Mouse (Mus musculus) gastrocnemius, adult 18-20 months (tissue): ENCODE data around the gene H2-Ob. TPM values are rescaled to one million over a fixed set of nuclear protein-coding genes. Genes with fewer than 3 reads are reported as not detected.

ENCODE experiments used
- DNase-seq: peaks from one replicate; pipeline ENCODE4 v3.0.0; 2021; ENCODE audit warnings: low spot score
- total RNA-seq, 2 experiments: library from RNA; stranded (reverse); gene quantifications; 2 replicates each; pipeline ENCODE4 v1.2.3; 2021

The H2-Ob gene
- total RNA-seq, 2 experiments from 2014 or later, result 0.14 to 0.33 TPM

- no peak for DNase-seq
Measured at GRCm38 (mm10) chr17:34240366-34240765, 1.7 kb downstream of the H2-Ob start.

GRCm38 (mm10) chr17:34240916-34241315 is 2.2 kb downstream of the H2-Ob start:
- no peak for DNase-seq

GRCm38 (mm10) chr17:34244656-34245055 is 6.0 kb downstream of the H2-Ob start:
- no peak for DNase-seq

- no peak for DNase-seq
Measured at GRCm38 (mm10) chr17:34247047-34247446, 8.3 kb downstream of the H2-Ob start.

GRCm38 (mm10) chr17:34248764-34249163 is 10.1 kb downstream of the H2-Ob start:
- no peak for DNase-seq

GRCm38 (mm10) chr17:34249361-34249760 is 10.7 kb downstream of the H2-Ob start:
- no peak for DNase-seq

- DNase-seq, result peak; percentile 40
Measured at GRCm38 (mm10) chr17:34249878-34250277, 11.2 kb downstream of the H2-Ob start.

- DNase-seq, result no peak
Measured at GRCm38 (mm10) chr17:34251666-34252065, 13.0 kb downstream of the H2-Ob start.

GRCm38 (mm10) chr17:34256501-34256900 is 17.8 kb downstream of the H2-Ob start:
- no peak for DNase-seq

- peak; percentile 71 for DNase-seq
Measured at GRCm38 (mm10) chr17:34257594-34258375, 19.1 kb downstream of the H2-Ob start, which contains the start of gene H2-Ab1. TSS of gene H2-Ab1 (plus strand) at chr17:34257689.

- no peak for DNase-seq
Measured at GRCm38 (mm10) chr17:34260551-34260950, 21.8 kb downstream of the H2-Ob start.

GRCm38 (mm10) chr17:34261502-34261901 is 22.8 kb downstream of the H2-Ob start:
- peak; percentile 76 for DNase-seq

GRCm38 (mm10) chr17:34263068-34263467 is 24.4 kb downstream of the H2-Ob start:
- DNase-seq, result peak; percentile 78

- DNase-seq, result no peak
Measured at GRCm38 (mm10) chr17:34263811-34264371, 25.2 kb downstream of the H2-Ob start.

GRCm38 (mm10) chr17:34264452-34265351 is 26.0 kb downstream of the H2-Ob start:
- DNase-seq, result no peak

GRCm38 (mm10) chr17:34268262-34268661 is 29.6 kb downstream of the H2-Ob start:
- no peak for DNase-seq

- no peak for DNase-seq
Measured at GRCm38 (mm10) chr17:34268748-34269147, 30.0 kb downstream of the H2-Ob start.

- no peak for DNase-seq
Measured at GRCm38 (mm10) chr17:34269817-34270216, 31.1 kb downstream of the H2-Ob start.

GRCm38 (mm10) chr17:34270230-34270629 is 31.5 kb downstream of the H2-Ob start:
- no peak for DNase-seq

- no peak for DNase-seq
Measured at GRCm38 (mm10) chr17:34270940-34271339, 32.2 kb downstream of the H2-Ob start.

- no peak for DNase-seq
Measured at GRCm38 (mm10) chr17:34272102-34272501, 33.4 kb downstream of the H2-Ob start.

- DNase-seq, result no peak
Measured at GRCm38 (mm10) chr17:34280499-34281038, 41.9 kb downstream of the H2-Ob start.
